Mouse (Mus musculus) embryo, embryonic 9.5 days (tissue): ENCODE data around the gene Eef2.
"Not testable (repeated sequence)": the region's sequence is repeated elsewhere in the genome, so short reads cannot be mapped to it uniquely, and the experiment has no call there.

ENCODE experiments used
- DNase-seq: peaks from one replicate; pipeline ENCODE4 v3.0.0-alpha.2; 2017; ENCODE audit errors: extremely low spot score

The Eef2 gene

DNA sequence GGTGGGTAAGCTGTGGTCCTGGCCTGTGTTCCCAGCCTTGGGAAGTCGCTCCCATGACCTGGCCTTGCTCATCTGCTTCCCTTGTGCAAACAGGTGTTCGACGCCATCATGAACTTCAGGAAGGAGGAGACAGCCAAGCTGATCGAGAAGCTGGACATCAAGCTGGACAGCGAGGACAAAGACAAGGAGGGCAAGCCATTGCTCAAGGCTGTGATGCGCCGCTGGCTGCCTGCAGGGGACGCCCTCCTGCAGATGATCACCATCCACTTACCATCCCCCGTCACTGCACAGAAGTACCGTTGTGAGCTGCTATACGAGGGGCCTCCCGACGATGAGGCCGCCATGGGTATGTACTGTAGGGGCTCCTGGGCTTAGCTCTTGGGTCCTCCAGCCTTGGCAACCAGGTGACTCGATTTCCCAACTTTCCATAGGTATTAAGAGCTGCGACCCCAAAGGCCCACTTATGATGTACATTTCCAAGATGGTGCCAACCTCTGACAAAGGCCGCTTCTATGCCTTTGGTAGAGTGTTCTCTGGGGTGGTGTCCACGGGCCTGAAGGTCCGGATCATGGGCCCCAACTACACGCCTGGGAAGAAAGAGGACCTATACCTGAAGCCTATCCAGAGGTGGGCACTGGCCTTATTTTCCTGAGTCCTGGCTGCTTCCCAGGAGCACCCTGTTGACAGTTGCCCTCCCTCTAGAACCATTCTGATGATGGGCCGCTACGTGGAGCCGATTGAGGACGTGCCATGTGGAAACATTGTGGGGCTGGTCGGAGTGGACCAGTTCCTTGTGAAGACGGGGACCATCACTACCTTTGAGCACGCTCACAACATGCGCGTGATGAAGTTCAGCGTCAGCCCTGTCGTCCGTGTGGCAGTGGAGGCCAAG, 3.3 kb downstream of the Eef2 start:
- DNase-seq = no peak

DNA sequence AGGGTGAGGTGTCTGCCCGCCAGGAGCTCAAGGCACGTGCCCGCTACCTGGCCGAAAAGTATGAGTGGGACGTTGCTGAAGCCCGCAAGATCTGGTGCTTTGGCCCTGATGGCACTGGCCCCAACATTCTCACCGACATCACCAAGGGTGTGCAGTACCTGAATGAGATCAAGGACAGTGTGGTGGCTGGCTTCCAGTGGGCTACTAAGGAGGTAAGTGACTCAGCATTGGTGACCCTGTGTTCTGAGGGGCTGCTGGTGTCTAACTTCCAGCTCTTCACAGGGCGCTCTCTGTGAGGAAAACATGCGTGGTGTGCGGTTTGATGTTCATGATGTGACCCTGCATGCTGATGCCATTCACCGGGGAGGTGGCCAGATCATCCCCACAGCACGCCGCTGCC, 4.5 kb downstream of the Eef2 start:
- no peak for DNase-seq

DNA sequence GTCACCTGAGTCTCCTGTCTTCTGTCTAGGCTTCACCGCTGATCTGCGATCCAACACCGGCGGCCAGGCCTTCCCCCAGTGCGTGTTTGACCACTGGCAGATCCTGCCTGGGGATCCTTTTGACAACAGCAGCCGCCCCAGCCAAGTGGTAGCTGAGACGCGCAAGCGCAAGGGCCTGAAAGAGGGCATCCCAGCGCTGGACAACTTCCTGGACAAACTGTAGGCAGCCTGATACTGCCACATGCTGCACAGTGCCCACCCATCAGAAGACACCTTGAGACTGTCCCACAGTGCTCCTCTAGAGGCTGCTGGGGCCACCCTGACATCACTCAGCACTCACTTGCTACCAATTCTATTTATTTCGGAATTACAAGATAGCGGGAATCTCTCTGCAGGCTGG, 5.4 kb downstream of the Eef2 start:
- not testable (repeated sequence) for DNase-seq

DNA sequence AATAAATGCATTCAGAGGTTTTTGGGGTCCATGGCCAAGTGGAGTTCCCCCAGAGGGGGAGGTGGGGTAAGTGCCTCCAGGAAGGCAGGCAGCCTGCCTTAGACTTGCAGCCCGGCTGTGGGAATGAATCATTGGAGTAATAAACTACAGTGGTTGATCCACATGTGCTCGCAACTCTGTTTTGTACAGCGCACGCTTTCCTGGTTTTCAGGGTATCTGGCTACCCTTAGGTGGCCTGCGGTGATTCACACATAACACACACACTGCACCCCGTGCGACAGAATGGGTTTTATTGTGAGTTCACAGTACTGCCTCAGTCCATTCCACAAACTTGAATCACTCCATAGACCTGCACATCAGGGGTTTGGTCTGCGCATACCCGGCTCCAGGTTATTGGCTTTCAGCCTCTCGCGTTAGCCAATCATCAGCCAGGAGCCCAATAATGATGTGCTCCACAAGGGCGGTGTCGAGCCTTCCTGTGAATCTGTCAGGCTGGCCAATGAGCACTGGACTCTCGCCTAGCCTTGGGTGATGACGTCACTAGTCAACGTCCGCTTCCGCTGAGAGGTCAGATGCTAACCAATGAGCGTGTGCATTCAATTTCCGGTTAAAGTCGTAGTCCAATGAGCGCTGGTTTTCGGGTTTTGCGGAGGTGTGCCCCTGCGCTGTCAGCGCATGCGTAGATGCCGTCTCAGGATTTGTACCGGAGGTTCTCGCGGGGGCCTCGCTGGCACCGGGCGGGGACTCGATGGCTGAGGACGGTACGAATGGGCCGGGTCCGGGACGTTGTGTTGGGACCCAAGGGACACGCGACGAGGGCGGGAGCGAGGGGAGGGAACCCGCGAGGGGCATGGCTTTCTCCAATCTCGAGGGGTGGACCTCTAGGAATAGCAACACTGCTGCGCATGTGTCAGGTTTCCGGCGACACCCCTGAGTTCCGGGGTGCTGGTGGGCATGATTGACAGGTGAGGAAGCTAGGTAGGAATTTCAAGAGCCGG, 6.2 kb downstream of the Eef2 start, which contains the start of gene Dapk3:
TSS of gene Dapk3 (plus strand) at position 670 of the 998 bp plus-strand sequence.
- peak; percentile 99 for DNase-seq

DNA sequence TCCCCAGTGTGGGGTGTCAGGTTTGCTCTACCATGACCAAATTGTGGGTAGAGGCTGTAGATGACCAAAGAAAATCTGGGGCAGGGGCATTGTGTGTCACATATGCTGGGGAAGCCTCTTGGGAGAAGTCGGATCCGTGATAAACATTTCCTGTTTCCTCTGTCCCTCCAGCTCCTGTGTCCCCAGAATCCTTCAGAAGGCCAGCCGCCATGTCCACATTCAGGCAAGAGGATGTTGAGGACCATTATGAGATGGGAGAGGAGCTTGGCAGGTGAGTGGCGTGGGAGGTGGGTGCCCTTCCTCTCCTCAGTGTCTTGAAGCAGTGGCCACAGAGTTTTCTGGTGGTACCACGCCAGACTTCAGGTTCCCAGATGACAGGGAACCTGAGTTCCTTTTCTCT, 7.4 kb downstream of the Eef2 start, which contains the start of gene 4930442H23Rik:
TSS of gene 4930442H23Rik (minus strand) at position 45 of the 400 bp plus-strand sequence.
- no peak for DNase-seq

GRCm38 (mm10) chr10:81184765-81185164, 8.3 kb downstream of the Eef2 start:
- no peak for DNase-seq

DNA sequence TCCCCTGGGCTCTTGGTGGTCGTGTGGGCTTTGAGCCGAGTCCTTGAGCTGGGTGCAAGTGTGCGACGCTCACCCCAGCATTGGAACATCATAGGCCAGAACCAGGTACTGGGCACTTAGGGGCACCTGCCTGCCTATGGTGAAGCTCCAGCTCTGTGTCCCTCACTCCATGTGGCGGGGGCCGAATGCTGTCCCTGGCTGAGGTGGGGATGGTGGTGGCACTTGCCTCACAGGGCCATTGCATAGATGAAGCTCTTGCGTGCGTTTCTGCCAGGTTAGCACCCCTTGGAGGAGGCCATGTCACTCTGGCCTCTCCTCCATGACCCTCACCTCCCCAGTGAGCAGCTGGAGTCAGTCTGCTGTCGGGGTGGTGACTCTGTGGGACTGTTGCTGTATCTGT, 10.7 kb downstream of the Eef2 start:
- no peak for DNase-seq

- no peak for DNase-seq
Measured at GRCm38 (mm10) chr10:81189821-81190220, 13.4 kb downstream of the Eef2 start.

DNA sequence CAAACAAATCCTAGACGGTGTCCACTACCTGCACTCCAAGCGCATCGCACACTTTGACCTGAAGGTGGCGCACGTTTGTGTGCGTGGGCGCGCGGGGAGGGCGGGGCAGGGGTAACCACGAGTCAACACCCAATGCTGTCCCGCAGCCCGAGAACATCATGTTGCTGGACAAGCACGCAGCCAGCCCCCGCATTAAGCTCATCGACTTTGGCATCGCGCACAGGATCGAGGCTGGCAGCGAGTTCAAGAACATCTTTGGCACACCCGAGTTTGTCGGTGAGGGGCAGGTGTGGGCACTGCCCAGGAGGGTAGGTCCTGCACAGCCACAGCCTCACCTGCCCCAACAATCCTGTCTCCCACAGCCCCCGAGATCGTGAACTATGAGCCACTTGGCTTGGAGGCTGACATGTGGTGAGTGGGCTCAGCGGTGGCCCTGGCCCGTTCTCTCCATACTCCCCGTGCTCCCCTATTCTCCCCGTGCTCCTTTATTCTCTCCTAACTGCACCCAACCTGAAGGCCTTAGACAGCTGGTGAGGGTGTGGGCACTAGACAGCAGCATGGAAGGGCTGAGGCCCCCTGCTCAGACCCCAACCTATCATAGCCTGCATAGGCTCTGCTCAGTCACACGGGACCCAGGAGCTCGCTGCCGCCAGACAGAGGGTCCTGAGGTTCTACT, 13.9 kb downstream of the Eef2 start:
- no peak for DNase-seq

DNA sequence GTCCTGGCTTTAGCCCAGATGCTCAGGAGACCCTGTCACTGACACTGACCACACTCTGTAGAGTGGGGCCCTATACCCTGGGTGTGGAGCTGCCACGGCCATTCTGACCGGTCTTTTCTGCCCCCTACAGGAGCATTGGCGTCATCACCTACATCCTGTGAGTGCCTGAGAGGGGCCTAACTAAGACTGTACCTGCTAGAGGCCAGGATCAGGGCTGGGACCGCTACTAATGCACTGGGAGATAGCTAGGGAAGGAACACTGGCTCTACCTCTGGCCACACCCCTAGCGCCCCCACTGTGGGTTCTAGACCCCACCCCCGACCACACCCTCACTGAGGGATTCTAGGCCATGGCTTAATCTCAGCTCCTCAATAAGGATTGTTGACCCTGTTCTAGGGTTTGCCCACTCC, 14.5 kb downstream of the Eef2 start:
- no peak for DNase-seq

DNA sequence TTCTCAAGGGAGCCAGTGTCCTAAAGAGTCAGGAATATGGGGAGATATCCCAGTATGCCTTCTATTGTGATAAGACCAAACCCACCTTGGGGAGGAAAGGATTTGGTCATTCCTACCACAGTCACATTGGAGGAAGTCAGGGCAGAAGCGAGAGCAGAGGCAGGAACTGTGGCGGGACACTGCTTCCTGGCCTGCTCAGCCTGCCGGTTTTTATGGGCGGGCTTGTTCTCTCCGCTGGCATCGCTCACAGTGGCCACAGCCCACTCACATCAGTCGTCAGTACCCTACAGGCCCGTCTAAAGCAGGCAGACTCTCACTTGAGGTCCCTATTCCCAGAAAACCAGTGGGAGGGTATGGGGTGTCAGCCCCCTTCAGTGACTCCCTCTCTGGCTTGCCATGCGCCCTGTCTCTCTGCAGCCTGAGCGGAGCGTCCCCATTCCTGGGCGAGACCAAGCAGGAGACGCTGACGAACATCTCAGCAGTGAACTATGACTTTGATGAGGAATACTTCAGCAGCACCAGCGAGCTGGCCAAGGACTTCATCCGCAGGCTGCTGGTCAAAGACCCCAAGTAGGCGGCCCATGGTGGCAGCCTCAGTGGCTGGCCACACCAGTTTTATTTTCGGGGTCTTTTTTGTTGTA, 15.0 kb downstream of the Eef2 start:
- DNase-seq = no peak

DNA sequence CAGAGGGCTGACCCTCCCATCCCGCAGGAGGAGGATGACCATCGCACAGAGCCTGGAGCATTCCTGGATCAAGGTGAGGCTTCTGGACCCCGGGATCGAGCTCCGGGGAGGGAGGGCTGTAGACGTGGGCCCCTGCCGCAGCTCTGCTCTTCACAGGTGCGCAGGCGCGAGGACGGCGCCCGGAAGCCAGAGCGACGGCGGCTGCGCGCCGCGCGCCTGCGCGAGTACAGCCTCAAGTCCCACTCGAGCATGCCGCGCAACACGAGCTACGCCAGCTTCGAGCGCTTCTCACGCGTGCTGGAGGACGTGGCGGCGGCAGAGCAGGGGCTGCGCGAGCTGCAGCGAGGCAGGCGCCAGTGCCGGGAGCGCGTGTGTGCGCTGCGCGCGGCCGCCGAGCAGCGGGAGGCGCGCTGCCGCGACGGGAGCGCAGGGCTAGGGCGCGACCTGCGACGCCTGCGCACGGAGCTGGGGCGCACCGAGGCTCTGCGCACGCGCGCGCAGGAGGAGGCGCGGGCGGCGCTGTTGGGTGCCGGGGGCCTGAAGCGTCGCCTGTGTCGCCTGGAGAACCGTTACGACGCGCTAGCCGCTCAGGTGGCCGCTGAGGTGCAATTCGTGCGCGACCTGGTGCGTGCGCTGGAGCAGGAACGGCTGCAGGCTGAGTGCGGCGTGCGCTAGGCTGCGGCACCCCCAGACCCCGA, 16.0 kb downstream of the Eef2 start:
- peak; percentile 81 for DNase-seq

GRCm38 (mm10) chr10:81192968-81193501, 16.6 kb downstream of the Eef2 start:
- no peak for DNase-seq

- DNase-seq = no peak
Measured at GRCm38 (mm10) chr10:81193991-81194774, 17.8 kb downstream of the Eef2 start.

GRCm38 (mm10) chr10:81195300-81195699, 18.9 kb downstream of the Eef2 start:
- no peak for DNase-seq

GRCm38 (mm10) chr10:81196470-81197065, 20.1 kb downstream of the Eef2 start:
- no peak for DNase-seq

- no peak for DNase-seq
Measured at GRCm38 (mm10) chr10:81197305-81197704, 20.9 kb downstream of the Eef2 start.

DNA sequence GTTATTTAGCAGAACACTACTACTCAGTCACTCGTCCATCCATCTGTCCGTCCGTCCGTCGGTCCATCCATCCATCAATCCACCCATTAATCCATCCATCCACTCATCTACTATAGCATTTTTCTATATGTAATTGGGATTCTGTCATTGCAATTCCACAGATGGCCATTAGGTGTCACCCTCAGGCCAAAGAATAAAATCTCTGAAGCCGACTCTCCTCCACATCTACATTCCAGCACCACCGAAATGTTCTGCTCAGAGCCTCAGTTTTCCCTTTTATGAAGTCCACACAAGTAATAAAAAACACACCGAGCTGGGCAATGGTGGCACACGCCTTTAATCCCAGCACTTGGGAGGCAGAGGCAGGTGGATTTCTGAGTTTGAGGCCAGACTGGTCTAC, 21.8 kb downstream of the Eef2 start:
- DNase-seq = peak; percentile 68

GRCm38 (mm10) chr10:81198990-81199389, 22.6 kb downstream of the Eef2 start:
- no peak for DNase-seq
